Mouse (Mus musculus): ENCODE results near the gene Fbxw9. TPM values are rescaled to one million over a fixed set of nuclear protein-coding genes. Genes with fewer than 3 reads are reported as not detected.

Fbxw9 gene
- 13.7 TPM for polyA plus RNA-seq (2014; fragmentation: Illumina TruSeq; extraction: RNeasy Lipid Tissue Mini Kit (QIAGEN cat#74804); ENCODE audit: insufficient read depth, low read depth, low replicate concordance)

DNA sequence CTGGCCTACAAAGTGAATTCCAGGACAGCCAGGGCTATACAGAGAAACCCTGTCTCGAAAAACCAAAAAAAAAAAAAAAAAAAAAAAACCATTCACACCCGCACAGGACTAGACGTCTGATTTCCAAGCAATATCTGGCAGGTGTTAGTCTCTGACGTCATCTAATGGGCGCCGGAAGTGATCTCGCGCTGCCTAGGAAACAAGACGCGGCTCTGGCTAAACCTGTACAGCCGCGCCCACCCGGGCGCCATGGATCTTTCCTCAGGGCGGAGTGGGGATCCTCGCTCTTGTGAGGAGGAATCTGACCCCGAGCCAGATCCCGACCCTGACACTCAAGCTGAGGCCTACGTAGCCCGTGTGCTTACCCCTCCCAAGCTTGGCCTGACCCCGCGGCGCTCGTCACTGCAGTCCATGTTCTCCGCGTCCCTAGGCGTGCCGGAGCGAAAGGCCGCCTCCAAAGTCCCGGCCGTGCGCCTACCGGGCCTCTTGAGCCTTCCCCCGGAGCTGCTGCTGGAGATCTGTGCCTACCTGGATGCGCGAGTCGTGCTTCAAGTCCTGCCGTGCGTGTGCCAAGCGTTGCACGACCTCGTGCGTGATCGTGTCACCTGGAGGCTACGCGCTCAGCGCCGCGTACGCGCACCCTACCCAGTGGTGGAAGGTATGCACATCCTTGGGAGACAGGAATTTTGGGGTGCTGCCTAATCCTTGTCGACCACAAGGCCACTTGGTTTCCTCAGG, at the start of gene Fbxw9:
Fbxw9 (plus strand) TSS at position 177 of the 738 bp plus-strand sequence.

DNA sequence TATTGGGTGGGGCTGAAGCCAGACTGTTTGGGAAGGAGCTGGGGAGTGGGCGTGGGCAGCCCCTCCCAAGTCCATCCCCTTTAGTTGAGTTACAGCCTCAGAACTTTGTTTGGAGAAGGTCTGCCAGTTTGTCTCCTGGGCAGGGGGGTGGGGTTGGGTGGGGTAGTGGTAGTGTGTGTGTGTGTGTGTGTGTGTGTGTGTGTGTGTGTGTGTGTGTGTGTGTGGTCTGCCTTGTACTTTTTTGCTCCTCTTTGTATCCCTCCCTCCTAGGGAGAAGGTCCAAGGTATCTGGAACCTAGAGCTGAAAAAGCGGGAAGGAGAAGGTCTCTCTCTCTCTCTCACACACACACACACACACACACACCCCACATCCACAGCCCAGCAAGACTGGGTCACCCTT, 45.4 kb upstream of the Fbxw9 start, which contains the start of gene Best2:
Best2 (minus strand) TSS at position 101 of the 400 bp plus-strand sequence.

DNA sequence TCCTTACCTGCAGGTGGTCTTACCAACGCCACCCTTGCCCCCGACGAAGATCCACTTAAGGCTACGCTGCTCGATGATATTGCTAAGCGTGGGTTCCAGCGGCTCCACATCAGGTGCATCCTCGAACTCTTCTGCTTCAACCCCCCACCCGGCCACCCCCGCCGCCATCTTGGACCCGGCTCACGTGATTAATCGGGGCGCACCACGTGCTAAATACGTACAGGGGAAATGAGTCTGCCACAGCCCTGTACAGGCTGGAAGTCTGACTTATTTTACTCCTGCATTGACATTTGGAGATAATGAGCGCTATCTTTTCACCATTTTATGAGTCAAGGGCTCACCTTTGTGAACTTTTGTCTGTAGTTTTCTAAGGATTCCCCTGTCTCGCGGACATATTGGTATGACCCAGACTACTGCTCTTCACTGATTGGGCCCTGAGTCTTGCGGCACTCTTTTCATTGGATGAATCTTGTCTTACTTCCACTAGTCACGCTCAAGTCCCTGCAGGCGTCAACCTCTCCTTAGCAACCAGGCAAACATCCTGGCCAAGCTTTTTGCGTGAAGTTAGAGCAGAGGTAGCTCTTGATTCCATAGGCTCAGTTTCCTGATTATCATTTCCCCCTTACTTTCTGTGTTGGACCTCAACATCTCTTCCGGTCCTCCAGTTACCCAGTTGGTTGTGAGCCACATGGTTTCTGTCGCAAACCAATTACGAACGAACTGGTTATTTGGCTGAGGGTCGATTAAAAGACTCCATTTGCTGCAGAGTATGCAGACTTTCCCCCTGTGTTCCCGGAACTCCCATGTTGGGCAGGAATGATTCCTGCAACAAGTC, 34.5 kb upstream of the Fbxw9 start, which contains the start of gene Asna1:
Asna1 (minus strand) TSS at position 184 of the 835 bp plus-strand sequence.

DNA sequence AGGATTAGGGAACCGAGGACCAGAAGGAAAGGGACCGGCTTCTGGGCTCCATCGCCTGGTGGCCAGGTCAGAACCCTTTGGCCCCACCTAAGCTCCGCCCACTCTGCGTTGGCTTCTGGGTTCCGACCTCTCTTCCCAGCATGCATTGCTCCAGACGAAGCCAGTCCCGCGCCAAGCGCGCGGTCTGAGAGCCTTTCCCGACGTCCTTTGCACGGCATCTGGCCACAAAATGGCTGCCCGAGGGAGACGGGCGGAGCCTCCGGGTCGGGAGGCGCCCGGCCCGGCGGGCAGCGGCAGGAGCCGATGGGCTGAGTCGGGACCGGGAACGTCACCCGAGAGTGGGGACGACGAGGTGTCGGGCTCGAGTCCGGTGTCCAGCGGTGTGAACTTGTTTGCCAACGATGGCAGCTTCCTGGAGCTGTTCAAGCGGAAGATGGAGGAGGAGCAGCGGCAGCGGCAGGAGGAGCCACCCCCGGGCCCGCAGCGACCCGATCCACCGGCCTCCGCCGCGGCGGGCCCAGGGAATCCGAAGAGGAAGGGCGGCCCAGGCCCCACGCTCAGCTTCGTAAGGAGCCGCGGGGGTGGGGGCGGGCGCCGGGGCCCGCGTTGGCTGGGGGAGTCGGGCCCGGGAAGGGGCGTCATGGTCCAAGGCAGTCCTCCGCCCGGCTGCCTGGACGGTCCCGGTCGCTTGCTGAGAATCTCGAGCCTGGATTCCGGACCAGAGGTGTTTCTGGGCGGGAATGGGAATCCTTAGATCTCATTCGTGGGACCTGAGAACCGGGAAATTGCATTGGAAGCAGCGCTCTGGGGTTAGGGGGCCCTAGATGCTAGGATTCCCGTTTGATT, 33.0 kb upstream of the Fbxw9 start, which contains the start of gene Trir:
Trir (plus strand) TSS at position 154 of the 846 bp plus-strand sequence.

DNA sequence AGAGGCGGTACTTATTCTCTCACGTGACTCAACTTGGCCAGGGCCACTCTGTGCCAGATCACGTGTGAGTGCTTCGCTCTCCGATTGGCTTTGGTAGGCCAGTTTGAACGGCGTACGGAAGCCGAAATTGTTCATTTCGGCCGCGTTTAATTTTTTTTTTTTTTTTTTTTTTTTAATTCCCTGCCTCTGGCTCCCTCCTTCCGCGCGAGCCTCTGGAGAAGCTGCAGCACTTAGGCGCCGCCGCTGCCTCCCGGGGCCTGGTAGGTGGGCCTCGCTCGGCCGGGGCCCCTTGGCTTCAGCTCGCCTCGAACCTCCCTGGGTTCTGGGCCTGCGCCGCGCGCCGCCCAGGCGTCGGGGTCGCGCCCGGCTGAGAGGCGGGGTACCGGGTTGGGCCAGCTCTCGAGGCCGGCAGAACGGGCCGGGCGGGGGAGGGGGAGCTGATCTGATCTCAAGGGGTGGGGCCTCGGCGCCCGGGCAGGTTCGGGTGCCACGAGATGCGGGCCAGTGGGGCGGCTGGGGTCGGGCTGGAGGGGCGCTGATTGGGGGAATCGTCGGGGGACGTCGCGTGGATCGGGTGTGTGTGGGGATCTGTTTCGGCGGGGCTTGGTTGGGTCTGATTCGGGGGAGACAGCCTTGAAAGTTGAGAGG, 23.0 kb upstream of the Fbxw9 start, which contains the start of gene Tnpo2:
Tnpo2 (plus strand) TSS at position 198 of the 648 bp plus-strand sequence.

DNA sequence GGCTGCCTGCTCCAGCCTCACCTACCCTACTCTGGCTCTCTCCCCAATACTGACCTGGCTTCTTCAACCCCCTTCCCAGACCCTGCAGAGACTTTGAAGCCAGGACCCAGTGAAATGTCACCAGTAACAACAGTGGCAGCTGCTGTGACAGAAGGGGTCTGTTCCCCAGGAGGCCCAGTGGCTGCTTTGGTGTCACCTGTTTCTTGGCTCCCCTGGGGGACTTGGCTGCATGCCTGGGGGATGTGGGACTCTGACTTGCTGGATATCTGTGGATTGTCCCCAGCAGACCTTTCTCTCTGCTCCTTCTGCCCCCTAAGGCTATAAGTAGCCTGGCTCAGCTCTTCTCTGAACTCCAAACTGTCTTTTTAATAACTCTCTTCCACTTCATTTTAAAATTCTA, 8.1 kb downstream of the Fbxw9 start, which contains the start of gene Gm5741:
Gm5741 (minus strand) TSS at position 1 of the 400 bp plus-strand sequence.

DNA sequence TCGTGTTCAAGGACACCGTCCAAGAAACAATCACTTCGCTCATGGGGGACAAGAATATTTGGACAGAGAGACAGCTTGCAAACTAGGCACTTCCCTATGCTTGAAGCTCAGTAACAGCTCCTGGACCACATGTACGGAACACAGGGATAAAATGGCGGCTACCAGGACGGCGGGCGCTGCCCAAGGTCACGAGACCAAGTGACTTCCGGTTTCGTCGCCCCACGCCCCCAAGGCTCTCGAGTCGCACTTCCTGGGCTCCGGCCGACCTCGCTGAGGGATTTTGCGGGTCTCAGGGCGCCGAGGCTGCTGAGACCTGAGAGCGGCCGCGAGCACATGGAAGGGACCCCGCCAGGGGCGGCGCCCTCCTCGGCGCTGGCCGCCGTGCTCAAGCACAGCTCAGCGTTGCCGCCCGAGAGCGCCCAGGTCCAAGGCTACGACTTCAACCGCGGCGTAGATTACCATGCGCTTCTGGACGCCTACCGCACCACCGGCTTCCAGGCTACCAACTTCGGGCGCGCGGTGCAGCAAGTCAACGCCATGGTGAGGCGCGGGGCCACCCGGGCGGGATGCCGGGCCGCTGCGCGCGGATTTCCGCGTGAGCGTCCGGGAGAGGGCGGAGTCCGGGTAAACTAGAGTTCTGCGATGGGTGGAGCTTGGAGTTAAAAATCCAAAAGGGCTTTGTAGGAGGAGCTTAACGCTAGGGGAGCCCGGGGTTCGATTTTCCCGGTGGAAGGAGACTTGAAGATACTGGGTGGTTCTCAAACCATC, 11.8 kb downstream of the Fbxw9 start, which contains the start of gene Dhps:
Dhps (plus strand) TSS at position 244 of the 768 bp plus-strand sequence.

DNA sequence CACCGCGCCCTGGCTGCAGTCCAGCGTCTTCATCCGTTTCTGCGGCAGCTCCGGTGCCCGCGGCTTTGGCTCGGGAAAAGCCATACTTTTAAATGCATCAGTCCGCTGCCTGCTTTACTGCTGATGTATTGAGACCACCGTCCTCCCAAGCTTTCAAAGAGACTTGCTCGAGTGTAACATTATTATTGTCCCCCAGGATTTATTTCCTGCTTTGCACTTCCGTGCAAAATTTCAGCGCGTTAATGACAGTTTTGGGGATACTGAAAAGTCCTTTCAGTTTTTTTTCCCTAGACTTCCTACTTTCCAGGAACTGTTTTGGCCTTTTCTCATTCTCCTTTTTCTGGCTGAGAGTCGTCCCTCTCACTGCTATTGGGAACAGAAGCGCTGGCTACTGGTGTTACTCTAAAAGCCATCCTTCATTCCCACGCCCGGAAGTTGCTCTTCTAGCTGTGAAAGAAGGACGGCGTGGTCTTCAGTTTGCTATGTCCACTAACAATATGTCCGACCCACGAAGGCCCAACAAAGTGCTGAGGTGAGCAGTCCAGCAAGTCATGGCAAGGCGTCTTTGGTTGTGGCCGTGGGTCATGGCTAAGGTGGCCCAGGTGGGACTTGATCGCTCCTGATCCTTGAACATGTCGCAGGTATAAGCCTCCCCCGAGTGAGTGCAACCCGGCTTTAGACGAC, 20.8 kb downstream of the Fbxw9 start, which contains the start of gene Wdr83os:
Wdr83os (plus strand) TSS at position 209 of the 684 bp plus-strand sequence.

DNA sequence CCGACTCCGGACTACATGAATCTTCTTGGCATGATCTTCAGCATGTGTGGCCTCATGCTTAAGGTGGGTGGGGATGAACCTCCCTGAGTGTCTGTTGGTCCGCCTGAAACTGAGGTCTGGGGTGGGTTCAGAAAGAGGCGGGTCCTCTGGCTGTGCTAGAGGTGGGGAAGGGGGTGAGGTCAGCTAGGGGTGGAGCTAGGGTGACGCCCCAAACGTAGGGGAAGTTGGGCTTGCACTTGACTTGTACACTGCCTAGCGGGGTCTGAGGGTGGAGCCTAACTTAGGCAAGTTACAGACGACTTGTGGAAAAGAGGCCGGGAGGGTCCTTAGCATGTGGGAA, 21.3 kb downstream of the Fbxw9 start, which contains the start of gene Wdr83:
Wdr83 (minus strand) TSS at position 91 of the 340 bp plus-strand sequence.

DNA sequence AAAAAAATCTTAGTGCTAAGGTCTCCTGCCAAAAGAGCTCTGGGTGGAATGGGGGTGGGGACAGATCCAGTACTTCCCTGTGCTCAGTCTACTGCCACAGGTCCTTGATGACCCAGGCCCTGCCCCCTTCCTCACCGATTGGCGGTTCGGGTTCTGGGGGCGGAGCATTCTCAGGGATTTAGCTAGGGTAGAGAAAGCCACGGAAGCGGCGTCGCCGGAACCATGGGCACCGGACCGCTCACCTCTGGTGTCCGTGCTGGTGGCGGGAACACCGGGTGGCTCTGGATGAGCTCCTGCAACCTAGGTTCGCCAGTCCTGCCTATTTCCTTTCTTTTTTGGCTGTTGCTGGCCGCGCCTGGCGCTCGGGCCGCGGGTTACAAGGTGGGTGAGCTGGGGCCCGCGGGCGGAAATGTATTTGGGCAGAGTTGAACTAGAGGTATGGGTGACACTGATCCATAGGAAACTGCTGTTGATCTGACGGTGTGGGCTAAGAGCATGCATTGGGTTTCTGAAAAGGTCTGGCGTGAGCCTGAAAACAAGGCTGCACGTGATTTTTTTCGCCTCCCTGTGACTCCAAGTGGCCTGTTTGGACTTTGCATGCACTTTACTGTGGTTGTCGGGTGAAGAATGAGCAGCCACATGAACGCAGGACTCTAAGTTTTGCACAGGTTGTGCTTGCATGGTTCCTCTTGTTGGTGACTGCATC, 23.4 kb downstream of the Fbxw9 start, which contains the start of gene Man2b1:
Man2b1 (plus strand) TSS at position 163 of the 706 bp plus-strand sequence.

Other genes with a start within 250 kb of the Fbxw9 start
- 6.1 TPM for gene Dand5, start 237.2 kb upstream of the Fbxw9 start, polyA plus RNA-seq (2014; fragmentation: Illumina TruSeq; extraction: RNeasy Lipid Tissue Mini Kit (QIAGEN cat#74804); ENCODE audit: insufficient read depth, low read depth, low replicate concordance)
- gene Gadd45gip1, start 228.5 kb upstream of the Fbxw9 start, polyA plus RNA-seq (2014; fragmentation: Illumina TruSeq; extraction: RNeasy Lipid Tissue Mini Kit (QIAGEN cat#74804); ENCODE audit: insufficient read depth, low read depth, low replicate concordance) = 12.6 TPM
- 43.6 TPM for gene Rad23a, start 219.4 kb upstream of the Fbxw9 start, polyA plus RNA-seq (2014; fragmentation: Illumina TruSeq; extraction: RNeasy Lipid Tissue Mini Kit (QIAGEN cat#74804); ENCODE audit: insufficient read depth, low read depth, low replicate concordance)
- gene Calr, start 213.1 kb upstream of the Fbxw9 start, polyA plus RNA-seq (2014; fragmentation: Illumina TruSeq; extraction: RNeasy Lipid Tissue Mini Kit (QIAGEN cat#74804); ENCODE audit: insufficient read depth, low read depth, low replicate concordance) = 348 TPM
- gene Farsa, start 203.1 kb upstream of the Fbxw9 start, polyA plus RNA-seq (2014; fragmentation: Illumina TruSeq; extraction: RNeasy Lipid Tissue Mini Kit (QIAGEN cat#74804); ENCODE audit: insufficient read depth, low read depth, low replicate concordance) = 20.7 TPM
- gene Syce2, start 187.9 kb upstream of the Fbxw9 start, polyA plus RNA-seq (2014; fragmentation: Illumina TruSeq; extraction: RNeasy Lipid Tissue Mini Kit (QIAGEN cat#74804); ENCODE audit: insufficient read depth, low read depth, low replicate concordance) = 6.5 TPM
- 19.6 TPM for gene Gcdh, start 166.1 kb upstream of the Fbxw9 start, polyA plus RNA-seq (2014; fragmentation: Illumina TruSeq; extraction: RNeasy Lipid Tissue Mini Kit (QIAGEN cat#74804); ENCODE audit: insufficient read depth, low read depth, low replicate concordance)
- gene Klf1, start 158.1 kb upstream of the Fbxw9 start, polyA plus RNA-seq (2014; fragmentation: Illumina TruSeq; extraction: RNeasy Lipid Tissue Mini Kit (QIAGEN cat#74804); ENCODE audit: insufficient read depth, low read depth, low replicate concordance) = 0.20 TPM
- 28.2 TPM for gene Dnase2a, start 151.5 kb upstream of the Fbxw9 start, polyA plus RNA-seq (2014; fragmentation: Illumina TruSeq; extraction: RNeasy Lipid Tissue Mini Kit (QIAGEN cat#74804); ENCODE audit: insufficient read depth, low read depth, low replicate concordance)
- gene Mast1, start 122.7 kb upstream of the Fbxw9 start, polyA plus RNA-seq (2014; fragmentation: Illumina TruSeq; extraction: RNeasy Lipid Tissue Mini Kit (QIAGEN cat#74804); ENCODE audit: insufficient read depth, low read depth, low replicate concordance) = 0.09 TPM
- not detected for gene Rtbdn, start 113.1 kb upstream of the Fbxw9 start, polyA plus RNA-seq (2014; fragmentation: Illumina TruSeq; extraction: RNeasy Lipid Tissue Mini Kit (QIAGEN cat#74804); ENCODE audit: insufficient read depth, low read depth, low replicate concordance)
- not detected for gene Gm49661, start 90.6 kb upstream of the Fbxw9 start, polyA plus RNA-seq (2014; fragmentation: Illumina TruSeq; extraction: RNeasy Lipid Tissue Mini Kit (QIAGEN cat#74804); ENCODE audit: insufficient read depth, low read depth, low replicate concordance)
- gene Prdx2, start 90.5 kb upstream of the Fbxw9 start, polyA plus RNA-seq (2014; fragmentation: Illumina TruSeq; extraction: RNeasy Lipid Tissue Mini Kit (QIAGEN cat#74804); ENCODE audit: insufficient read depth, low read depth, low replicate concordance) = 256 TPM
- 36.8 TPM for gene Rnaseh2a, start 90.3 kb upstream of the Fbxw9 start, polyA plus RNA-seq (2014; fragmentation: Illumina TruSeq; extraction: RNeasy Lipid Tissue Mini Kit (QIAGEN cat#74804); ENCODE audit: insufficient read depth, low read depth, low replicate concordance)
- 59.1 TPM for gene Junb, start 81.3 kb upstream of the Fbxw9 start, polyA plus RNA-seq (2014; fragmentation: Illumina TruSeq; extraction: RNeasy Lipid Tissue Mini Kit (QIAGEN cat#74804); ENCODE audit: insufficient read depth, low read depth, low replicate concordance)
- gene Hook2, start 69.5 kb upstream of the Fbxw9 start, polyA plus RNA-seq (2014; fragmentation: Illumina TruSeq; extraction: RNeasy Lipid Tissue Mini Kit (QIAGEN cat#74804); ENCODE audit: insufficient read depth, low read depth, low replicate concordance) = 6.5 TPM
- not detected for gene Best2, start 45.5 kb upstream of the Fbxw9 start, polyA plus RNA-seq (2014; fragmentation: Illumina TruSeq; extraction: RNeasy Lipid Tissue Mini Kit (QIAGEN cat#74804); ENCODE audit: insufficient read depth, low read depth, low replicate concordance)
- 56.6 TPM for gene Asna1, start 34.8 kb upstream of the Fbxw9 start, polyA plus RNA-seq (2014; fragmentation: Illumina TruSeq; extraction: RNeasy Lipid Tissue Mini Kit (QIAGEN cat#74804); ENCODE audit: insufficient read depth, low read depth, low replicate concordance)
- 138 TPM for gene Trir, start 33.2 kb upstream of the Fbxw9 start, polyA plus RNA-seq (2014; fragmentation: Illumina TruSeq; extraction: RNeasy Lipid Tissue Mini Kit (QIAGEN cat#74804); ENCODE audit: insufficient read depth, low read depth, low replicate concordance)
- gene Tnpo2, start 23.1 kb upstream of the Fbxw9 start, polyA plus RNA-seq (2014; fragmentation: Illumina TruSeq; extraction: RNeasy Lipid Tissue Mini Kit (QIAGEN cat#74804); ENCODE audit: insufficient read depth, low read depth, low replicate concordance) = 14.4 TPM
- gene Gm5741, start 7.9 kb downstream of the Fbxw9 start, polyA plus RNA-seq (2014; fragmentation: Illumina TruSeq; extraction: RNeasy Lipid Tissue Mini Kit (QIAGEN cat#74804); ENCODE audit: insufficient read depth, low read depth, low replicate concordance) = not detected
- gene Dhps, start 11.7 kb downstream of the Fbxw9 start, polyA plus RNA-seq (2014; fragmentation: Illumina TruSeq; extraction: RNeasy Lipid Tissue Mini Kit (QIAGEN cat#74804); ENCODE audit: insufficient read depth, low read depth, low replicate concordance) = 31.0 TPM
- 89.8 TPM for gene Wdr83os, start 20.7 kb downstream of the Fbxw9 start, polyA plus RNA-seq (2014; fragmentation: Illumina TruSeq; extraction: RNeasy Lipid Tissue Mini Kit (QIAGEN cat#74804); ENCODE audit: insufficient read depth, low read depth, low replicate concordance)
- gene Wdr83, start 21.3 kb downstream of the Fbxw9 start, polyA plus RNA-seq (2014; fragmentation: Illumina TruSeq; extraction: RNeasy Lipid Tissue Mini Kit (QIAGEN cat#74804); ENCODE audit: insufficient read depth, low read depth, low replicate concordance) = 19.6 TPM
- gene Man2b1, start 23.2 kb downstream of the Fbxw9 start, polyA plus RNA-seq (2014; fragmentation: Illumina TruSeq; extraction: RNeasy Lipid Tissue Mini Kit (QIAGEN cat#74804); ENCODE audit: insufficient read depth, low read depth, low replicate concordance) = 26.8 TPM
- 1.0 TPM for gene Zfp791, start 63.0 kb downstream of the Fbxw9 start, polyA plus RNA-seq (2014; fragmentation: Illumina TruSeq; extraction: RNeasy Lipid Tissue Mini Kit (QIAGEN cat#74804); ENCODE audit: insufficient read depth, low read depth, low replicate concordance)
- not detected for gene Cks1brt, start 91.9 kb downstream of the Fbxw9 start, polyA plus RNA-seq (2014; fragmentation: Illumina TruSeq; extraction: RNeasy Lipid Tissue Mini Kit (QIAGEN cat#74804); ENCODE audit: insufficient read depth, low read depth, low replicate concordance)
- gene Olfr371, start 165.9 kb downstream of the Fbxw9 start, polyA plus RNA-seq (2014; fragmentation: Illumina TruSeq; extraction: RNeasy Lipid Tissue Mini Kit (QIAGEN cat#74804); ENCODE audit: insufficient read depth, low read depth, low replicate concordance) = not detected
- gene Orc6, start 239.6 kb downstream of the Fbxw9 start, polyA plus RNA-seq (2014; fragmentation: Illumina TruSeq; extraction: RNeasy Lipid Tissue Mini Kit (QIAGEN cat#74804); ENCODE audit: insufficient read depth, low read depth, low replicate concordance) = 21.7 TPM
- 55.7 TPM for gene Vps35, start 239.7 kb downstream of the Fbxw9 start, polyA plus RNA-seq (2014; fragmentation: Illumina TruSeq; extraction: RNeasy Lipid Tissue Mini Kit (QIAGEN cat#74804); ENCODE audit: insufficient read depth, low read depth, low replicate concordance)

All from lung, adult 10 weeks (tissue).